Comparison of ENCODE assay signal across 18 mouse cellular contexts in genomic region chr9:112909311-112910101, GRCm38 (mm10).
DNase-seq lines count a peak whose midpoint lies in the region; ATAC-seq and TF ChIP-seq lines count a peak whose summit lies in the region.
"Had no signal": no experiment of that assay in that cellular context is flagged by ENCODE, and none has a peak within 500 bp of the region (broad histone marks: within the 10 kb centered on the region; RNA-seq: fewer than 3 reads in every experiment).

No protein-coding gene starts in this region.

- no peak for TF ChIP-seq CTCF in kidney, adult 2 months (conservative IDR thresholded peaks at IDR 0.05; ENCODE audit: insufficient read depth, insufficient read length, low read depth, low read length)

- no peaks in the 10 kb centered on the region for H3K9me3 ChIP-seq in midbrain, embryonic 13.5 days
- no peaks in the 10 kb centered on the region for H3K9me3 ChIP-seq in forebrain, embryonic 16.5 days (ENCODE audit: control insufficient read depth, low read length)
- H3K9me3 ChIP-seq: embryonic facial prominence, embryonic 12.5 days; forebrain, embryonic 12.5 days; neural tube, embryonic 15.5 days had no signal

- ATAC-seq in midbrain, embryonic 13.5 days: no peak
- ATAC-seq in forebrain, embryonic 16.5 days: no peak
- ATAC-seq: Patski had no signal

- H3K27ac ChIP-seq in kidney, adult 2 months (ENCODE audit: insufficient read depth, low read depth, low read length): no peak overlapping the region
- no peak overlapping the region for H3K27ac ChIP-seq in midbrain, embryonic 13.5 days
- no peak overlapping the region for H3K27ac ChIP-seq in forebrain, embryonic 16.5 days (ENCODE audit: low read length)
- H3K27ac ChIP-seq: embryonic facial prominence, embryonic 12.5 days; forebrain, embryonic 12.5 days; heart, adult 2 months; layer of hippocampus, adult 2 months; neural tube, embryonic 15.5 days had no signal

- H3K4me2 ChIP-seq in midbrain, embryonic 13.5 days (replicated peaks): no peak overlapping the region
- H3K4me2 ChIP-seq in forebrain, embryonic 16.5 days (ENCODE audit: low read length): no peak overlapping the region
- H3K4me2 ChIP-seq: embryonic facial prominence, embryonic 12.5 days; forebrain, embryonic 12.5 days; neural tube, embryonic 15.5 days had no signal

- peaks cover 3% of the 10 kb centered on the region; the same call in 1 of the 2 replicates for H3K4me1 ChIP-seq in kidney, adult 2 months (ENCODE audit: control insufficient read depth, insufficient read depth, low read length)
- H3K4me1 ChIP-seq in midbrain, embryonic 13.5 days (replicated peaks): no peaks in the 10 kb centered on the region
- no peaks in the 10 kb centered on the region for H3K4me1 ChIP-seq in forebrain, embryonic 16.5 days (replicated peaks; ENCODE audit: control insufficient read depth, insufficient read depth, low read length)
- H3K4me1 ChIP-seq: embryonic facial prominence, embryonic 12.5 days; forebrain, embryonic 12.5 days; neural tube, embryonic 15.5 days had no signal

- no peaks in the 10 kb centered on the region for H3K36me3 ChIP-seq in kidney, adult 2 months (ENCODE audit: control insufficient read depth, insufficient read depth, low read length)
- H3K36me3 ChIP-seq in midbrain, embryonic 13.5 days: no peaks in the 10 kb centered on the region
- H3K36me3 ChIP-seq in forebrain, embryonic 16.5 days (ENCODE audit: control insufficient read depth, insufficient read depth): no peaks in the 10 kb centered on the region
- H3K36me3 ChIP-seq: embryonic facial prominence, embryonic 12.5 days; forebrain, embryonic 12.5 days; neural tube, embryonic 15.5 days had no signal

- no peak overlapping the region for H3K4me3 ChIP-seq in kidney, adult 2 months (ENCODE audit: insufficient read depth, low read depth, low read length)
- no peak overlapping the region for H3K4me3 ChIP-seq in midbrain, embryonic 13.5 days (replicated peaks)
- no peak overlapping the region for H3K4me3 ChIP-seq in forebrain, embryonic 16.5 days (replicated peaks; ENCODE audit: low read length)
- H3K4me3 ChIP-seq: embryonic facial prominence, embryonic 12.5 days; forebrain, embryonic 12.5 days; heart, adult 2 months; layer of hippocampus, adult 2 months; neural tube, embryonic 15.5 days had no signal

- 35% methylated on average over 6 of the region's 6 CpGs for WGBS in kidney, adult 2 months
- WGBS in midbrain, embryonic 13.5 days: 86% methylated on average over 6 of the region's 6 CpGs
- 74% methylated on average over 6 of the region's 6 CpGs for WGBS in forebrain, embryonic 16.5 days

- no peak overlapping the region for H3K9ac ChIP-seq in midbrain, embryonic 13.5 days (replicated peaks)
- H3K9ac ChIP-seq in forebrain, embryonic 16.5 days (replicated peaks; ENCODE audit: low read depth, low read length): no peak overlapping the region
- H3K9ac ChIP-seq: embryonic facial prominence, embryonic 12.5 days; forebrain, embryonic 12.5 days; neural tube, embryonic 15.5 days had no signal

- TF ChIP-seq POLR2A in kidney, adult 2 months (IDR thresholded peaks at IDR 0.05; ENCODE audit: low read depth, low read length): no peak

- DNase-seq in layer of hippocampus, adult 18-20 months (ENCODE audit: low spot score in 2 of 2): peak; percentile 7 to 20
- no peak for DNase-seq in layer of hippocampus, adult 9-10 months (ENCODE audit: low spot score)
- peak; percentile 49 for DNase-seq in kidney, adult 2 months
- DNase-seq in left cerebral cortex, adult 11 months (ENCODE audit: low spot score): peak; percentile 8
- peak; percentile 54 for DNase-seq in right cerebral cortex, postnatal 25 days
- DNase-seq in neural tube, embryonic 10.5 days (ENCODE audit: extremely low spot score, low spot score): no peak
- DNase-seq: heart, adult 2 months; heart, postnatal 4 days; lung, postnatal 10 days; midbrain, embryonic 14.5 days; thymus, adult 18-20 months had no signal

- H3K27me3 ChIP-seq in kidney, adult 2 months (replicated peaks; ENCODE audit: control insufficient read depth, insufficient read depth, low read length): no peaks in the 10 kb centered on the region
- H3K27me3 ChIP-seq in midbrain, embryonic 13.5 days: no peaks in the 10 kb centered on the region
- H3K27me3 ChIP-seq in forebrain, embryonic 16.5 days (replicated peaks; ENCODE audit: control insufficient read depth, insufficient read depth, low read length): no peaks in the 10 kb centered on the region
- H3K27me3 ChIP-seq: embryonic facial prominence, embryonic 12.5 days; forebrain, embryonic 12.5 days; neural tube, embryonic 15.5 days; Patski had no signal

Comparison
In these comparisons a context has a peak if more than half of its experiments do, and no peak if none do; other contexts are left out.
1. DNase-seq: peak in layer of hippocampus, adult 18-20 months (2 of 2), kidney, adult 2 months (single experiment), left cerebral cortex, adult 11 months (single experiment) and right cerebral cortex, postnatal 25 days (single experiment); none in layer of hippocampus, adult 9-10 months (single experiment) and neural tube, embryonic 10.5 days (single experiment).